Mouse (Mus musculus) bone marrow macrophage, adult 2 months (primary cell): ENCODE measurements around the gene Smim14.

ENCODE experiments used
- CTCF ChIP-seq: IDR thresholded peaks from 2 replicates; pipeline ENCODE4 v1.5.1; 2012; ENCODE audit warnings: low read depth, mild to moderate bottlenecking, low read length, moderate library complexity
- POLR2A ChIP-seq: IDR thresholded peaks from 2 replicates; pipeline ENCODE4 v1.6.1; 2012; ENCODE audit warnings: mild to moderate bottlenecking, low read depth, low read length, borderline replicate concordance

- TF ChIP-seq CTCF = no peak
- no peak for TF ChIP-seq POLR2A
Measured at GRCm38 (mm10) chr5:65475806-65476205, 61.2 kb downstream of the Smim14 start.
